Mouse (Mus musculus) c-Kit-positive CD71-positive TER-119-negative erythroid progenitor cells, embryonic 14.5 days (primary cell): ENCODE data around the gene Vdac1.

Experiments used
- DNase-seq: peaks from one replicate; pipeline ENCODE4 v3.0.0-alpha.2; 2013; ENCODE audit warnings: low read depth

Vdac1 gene

GRCm38 (mm10) chr11:52421053-52421778 lies 60.6 kb downstream of the Vdac1 start:
- peak; percentile 55 for DNase-seq

GRCm38 (mm10) chr11:52429440-52429839 lies 68.8 kb downstream of the Vdac1 start:
- DNase-seq = no peak

- no peak for DNase-seq
Measured at GRCm38 (mm10) chr11:52431594-52431993, 70.9 kb downstream of the Vdac1 start.

GRCm38 (mm10) chr11:52432148-52432547 lies 71.5 kb downstream of the Vdac1 start:
- no peak for DNase-seq

- no peak for DNase-seq
Measured at GRCm38 (mm10) chr11:52433076-52433796, 72.6 kb downstream of the Vdac1 start.

- DNase-seq = no peak
Measured at GRCm38 (mm10) chr11:52433797-52434195, 73.1 kb downstream of the Vdac1 start.

- DNase-seq = no peak
Measured at GRCm38 (mm10) chr11:52435466-52435865, 74.8 kb downstream of the Vdac1 start.

- no peak for DNase-seq
Measured at GRCm38 (mm10) chr11:52437123-52437522, 76.5 kb downstream of the Vdac1 start.
